Mouse (Mus musculus) erythroblast, embryonic 14.5 days (primary cell): ENCODE measurements at regions not wholly inside any gene's neighbourhood (a gene's known extent, or its start where the extent isn't known, plus 50 kb on each side); places are given as distances from the start of the nearest gene placed in this dataset.

Experiments
- GATA1 ChIP-seq: IDR thresholded peaks from 2 replicates; pipeline ENCODE4 v1.6.1; 2012; ENCODE audit warnings: low read length, inconsistent platforms, mixed read lengths
- TAL1 ChIP-seq: IDR thresholded peaks from 3 replicates; pipeline ENCODE4 v1.6.1; 2012; ENCODE audit warnings: low read length, inconsistent platforms, mixed read lengths

GRCm38 (mm10) chr16:93017025-93017424 is 191.1 kb upstream of the Runx1 start:
- TF ChIP-seq GATA1 = no peak
- TF ChIP-seq TAL1 = no peak
